Mouse (Mus musculus) CH12.LX (cell line): ENCODE results near the gene Slc22a2.

ENCODE experiments used
- BHLHE40 ChIP-seq: IDR thresholded peaks from 2 replicates; pipeline ENCODE4 v1.6.1; 2011; ENCODE audit warnings: mild to moderate bottlenecking, low read depth, low read length, improper control_type of control experiment
- CHD2 ChIP-seq: IDR thresholded peaks from 2 replicates; pipeline ENCODE4 v1.6.1; 2011; ENCODE audit warnings: low read length, improper control_type of control experiment
- CTCF ChIP-seq, 2 experiments: IDR thresholded peaks in 1 of 2; conservative IDR thresholded peaks in 1 of 2; 2 replicates each; pipeline ENCODE4 v1.5.1; 2011 to 2012; ENCODE audit warnings: low read depth in 2 of 2, low read length in 2 of 2, improper control_type of control experiment in 1 of 2, inconsistent platforms in 1 of 2, mild to moderate bottlenecking in 1 of 2, moderate library complexity in 1 of 2
- E2F4 ChIP-seq: IDR thresholded peaks from 2 replicates; pipeline ENCODE4 v1.6.1; 2011; ENCODE audit warnings: low read depth, low read length, improper control_type of control experiment; ENCODE audit not compliant: insufficient replicate concordance
- EP300 ChIP-seq: IDR thresholded peaks from 2 replicates; pipeline ENCODE4 v1.6.1; 2011; ENCODE audit warnings: low read length, improper control_type of control experiment
- GABPA ChIP-seq: IDR thresholded peaks from 2 replicates; pipeline ENCODE4 v1.6.1; 2012; ENCODE audit warnings: low read depth, low read length, improper control_type of control experiment, inconsistent platforms; ENCODE audit not compliant: insufficient replicate concordance
- IRF4 ChIP-seq: IDR thresholded peaks from 2 replicates; pipeline ENCODE4 v1.6.1; 2014; ENCODE audit warnings: low read depth, mild to moderate bottlenecking, inconsistent platforms, low read length, improper control_type of control experiment
- MEF2A ChIP-seq: IDR thresholded peaks from 2 replicates; pipeline ENCODE4 v1.6.1; 2014; ENCODE audit warnings: low read depth, mild to moderate bottlenecking, inconsistent platforms, low read length, improper control_type of control experiment, borderline replicate concordance
- MXI1 ChIP-seq: IDR thresholded peaks from 2 replicates; pipeline ENCODE4 v1.6.1; 2011; ENCODE audit warnings: mild to moderate bottlenecking, low read depth, low read length, improper control_type of control experiment
- NRF1 ChIP-seq: IDR thresholded peaks from 2 replicates; pipeline ENCODE4 v1.6.1; 2014; ENCODE audit warnings: low read depth, mild to moderate bottlenecking, inconsistent platforms, low read length, improper control_type of control experiment, moderate library complexity
- POLR2A ChIP-seq: IDR thresholded peaks from 2 replicates; pipeline ENCODE4 v1.6.1; 2011; ENCODE audit warnings: low read depth, mild to moderate bottlenecking, improper control_type of control experiment, low read length
- ZC3H11A ChIP-seq: IDR thresholded peaks from 2 replicates; pipeline ENCODE4 v1.6.1; 2012; ENCODE audit warnings: low read depth, mild to moderate bottlenecking, inconsistent platforms, low read length, improper control_type of control experiment
- ZKSCAN1 ChIP-seq: IDR thresholded peaks from 2 replicates; pipeline ENCODE4 v1.6.1; 2012; ENCODE audit warnings: low read depth, inconsistent platforms, low read length, improper control_type of control experiment, borderline replicate concordance

DNA sequence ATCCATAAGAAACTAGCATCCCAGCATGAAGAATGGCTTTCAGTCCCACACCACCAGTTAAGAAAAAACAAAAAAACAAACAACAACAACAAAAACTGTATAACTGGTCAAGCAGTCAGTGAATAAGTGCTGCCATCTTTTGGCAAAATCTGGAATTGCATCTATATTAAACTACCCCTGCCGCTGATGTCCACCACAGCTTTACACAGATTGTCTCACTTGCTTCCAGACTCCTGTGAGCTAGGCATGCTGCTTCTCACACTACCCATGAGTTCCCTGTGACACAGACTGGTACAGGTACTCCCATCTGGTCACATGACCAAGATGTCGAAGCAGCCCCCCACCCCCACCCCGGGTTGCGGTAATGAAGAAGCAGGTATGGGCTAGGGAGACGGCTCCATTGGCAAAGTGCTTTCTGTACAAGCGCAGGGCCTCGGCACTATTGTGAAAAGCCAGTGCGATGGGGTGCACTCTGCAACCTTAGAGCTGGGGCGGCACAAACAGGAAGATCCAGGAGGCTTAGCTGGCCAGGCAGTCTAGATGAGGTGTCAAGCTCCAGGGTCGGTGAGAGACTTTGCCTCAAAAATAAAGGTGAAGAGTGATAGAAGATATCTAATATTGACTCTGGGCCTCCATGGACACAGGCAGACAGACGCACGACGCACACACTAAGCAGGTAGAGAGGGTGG lies 76.8 kb downstream of the Slc22a2 start:
- TF ChIP-seq MEF2A (no peak), EP300 (no peak), POLR2A (no peak), ZC3H11A (no peak; the same call in 1 of the 2 replicates), IRF4 (no peak), CHD2 (no peak), CTCF (conservative IDR thresholded peaks at IDR 0.05 in 1 of 2, IDR thresholded peaks at IDR 0.05 in 1 of 2; ENCODE audit: low read depth in 2 of 2, low read length in 2 of 2) (peak; percentile 65 to 80; a peak in 3 of 4 replicates), ZKSCAN1 (no peak), E2F4 (no peak), MXI1 (no peak), NRF1 (no peak), BHLHE40 (no peak), GABPA (no peak)
